Mouse (Mus musculus): Measurements from ENCODE around the gene Gtf2a1l. TPM values are rescaled to one million over a fixed set of nuclear protein-coding genes. Genes with fewer than 3 reads are reported as not detected.

The Gtf2a1l gene
- polyA plus RNA-seq, 1 experiment, result not detected

DNA sequence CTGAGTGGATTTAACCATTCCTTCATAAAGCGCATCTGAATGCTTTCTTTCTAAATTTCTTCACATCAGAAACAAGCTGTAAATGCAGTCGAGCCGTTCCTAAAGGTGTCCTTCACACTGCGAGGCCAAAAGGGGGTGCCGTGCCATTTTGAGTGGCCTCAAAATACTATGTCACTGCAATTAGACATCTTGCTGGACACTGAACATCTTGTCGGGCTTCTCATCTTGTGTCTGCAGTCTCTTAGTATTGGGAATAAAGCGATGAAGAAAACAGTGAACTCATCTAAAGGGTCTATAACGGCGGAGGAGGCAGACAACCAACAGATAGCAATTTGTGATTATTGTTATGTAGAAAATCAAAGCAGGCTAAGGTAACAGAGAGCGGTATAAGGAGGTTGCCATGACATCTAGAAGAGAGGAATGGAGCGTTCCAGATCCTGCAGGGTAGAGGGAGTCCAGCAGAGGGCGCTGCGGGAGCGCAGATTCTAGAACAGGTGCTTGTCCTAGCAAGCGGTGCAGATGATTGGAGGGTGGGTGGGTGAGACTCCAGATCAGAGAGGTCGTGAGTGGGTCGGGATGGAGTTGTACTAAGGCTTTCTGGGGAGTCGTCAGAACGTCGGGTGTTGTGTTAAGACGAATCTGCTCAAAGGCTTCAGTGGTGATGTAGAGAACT is 15.6 kb upstream of the Gtf2a1l start:
- DNase-seq (ENCODE audit: low read depth, low spot score), result no peak
- 20% methylated on average over 21 of the region's 21 CpGs for WGBS

DNA sequence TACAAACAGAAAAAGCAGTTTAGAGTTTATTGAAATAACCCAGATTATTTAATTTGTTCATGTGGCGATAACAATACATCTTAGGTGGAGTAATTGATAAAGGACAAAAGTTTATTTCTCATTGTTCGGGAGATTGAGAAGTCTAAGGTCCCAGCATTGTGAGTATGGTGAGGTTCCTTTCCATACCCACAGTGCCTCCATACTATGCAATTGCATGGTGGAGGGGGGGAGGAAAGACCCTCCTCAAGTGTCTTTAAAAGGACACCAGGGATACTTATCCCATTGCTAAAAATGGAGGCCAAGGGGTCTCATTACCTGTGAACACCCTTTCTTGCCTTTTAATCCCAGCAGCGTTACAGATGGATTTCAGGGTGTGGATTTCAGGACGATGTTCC is 15.1 kb upstream of the Gtf2a1l start:
- WGBS, result 76% methylated on average over 4 of the region's 4 CpGs
- DNase-seq (ENCODE audit: low read depth, low spot score), result no peak

DNA sequence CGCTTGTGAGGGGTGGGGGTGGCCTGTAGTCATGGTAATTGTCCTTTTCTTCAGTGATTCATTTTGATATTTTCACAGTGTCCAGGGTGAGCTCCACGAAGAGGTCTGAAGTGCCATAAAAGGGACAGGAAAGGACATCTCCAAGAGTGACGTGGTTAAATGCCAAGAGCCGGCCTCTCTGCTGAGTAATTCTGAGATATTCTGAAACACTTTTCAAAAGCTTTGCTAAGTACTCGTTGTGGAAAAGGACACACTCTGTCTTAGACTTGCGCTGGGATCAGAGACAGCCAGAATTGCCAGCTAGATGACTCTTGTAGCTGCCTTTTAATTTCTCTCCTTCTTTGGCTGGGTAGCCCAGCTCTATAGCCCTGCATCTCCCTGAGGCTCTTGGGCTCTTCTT is 9.9 kb upstream of the Gtf2a1l start:
- WGBS, result 64% methylated on average over 6 of the region's 6 CpGs
- DNase-seq (ENCODE audit: low read depth, low spot score), result no peak

DNA sequence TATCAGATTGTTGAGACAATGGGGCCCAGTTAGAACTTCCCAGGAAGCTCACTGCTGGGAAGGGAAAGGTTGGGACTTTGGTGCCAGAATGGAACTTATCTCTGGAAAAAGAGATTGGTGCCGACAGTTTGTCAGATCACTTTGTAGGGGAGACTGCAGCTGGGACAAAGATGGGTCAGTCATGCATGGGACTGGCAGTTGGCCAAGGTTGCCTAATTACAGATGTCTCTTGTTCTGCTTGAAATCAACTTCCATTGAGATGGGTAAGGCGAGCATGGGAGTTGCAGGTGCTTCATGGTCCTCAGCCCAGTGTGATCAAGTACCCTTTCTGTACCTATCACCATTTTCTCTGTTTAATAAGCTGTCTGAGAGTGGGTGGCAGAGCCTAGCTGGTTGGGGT is 2.4 kb upstream of the Gtf2a1l start:
- DNase-seq (ENCODE audit: low read depth, low spot score), result no peak
- 69% methylated on average over 2 of the region's 2 CpGs for WGBS

DNA sequence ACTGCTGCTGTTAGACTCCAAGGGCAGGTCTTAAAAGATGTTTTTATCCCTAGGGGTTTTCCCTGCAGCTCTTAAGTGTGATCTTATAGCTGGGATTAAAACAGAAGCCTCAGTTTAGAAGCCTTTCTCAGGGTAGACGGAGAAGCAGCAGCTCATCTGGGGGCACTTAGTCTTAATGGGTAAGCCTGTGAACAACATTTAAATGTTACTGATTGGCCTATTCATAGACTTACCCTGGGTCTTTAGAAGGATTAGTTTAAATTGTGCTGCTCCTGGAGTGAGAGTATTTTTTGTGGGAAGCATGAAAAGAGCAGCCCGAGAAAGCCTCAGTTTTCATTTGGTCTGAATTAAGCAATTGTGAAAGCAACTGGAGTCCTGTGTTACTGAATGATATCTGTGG is 1.5 kb downstream of the Gtf2a1l start:
- 81% methylated on average over 2 of the region's 2 CpGs for WGBS
- no peak for DNase-seq (ENCODE audit: low read depth, low spot score)

DNA sequence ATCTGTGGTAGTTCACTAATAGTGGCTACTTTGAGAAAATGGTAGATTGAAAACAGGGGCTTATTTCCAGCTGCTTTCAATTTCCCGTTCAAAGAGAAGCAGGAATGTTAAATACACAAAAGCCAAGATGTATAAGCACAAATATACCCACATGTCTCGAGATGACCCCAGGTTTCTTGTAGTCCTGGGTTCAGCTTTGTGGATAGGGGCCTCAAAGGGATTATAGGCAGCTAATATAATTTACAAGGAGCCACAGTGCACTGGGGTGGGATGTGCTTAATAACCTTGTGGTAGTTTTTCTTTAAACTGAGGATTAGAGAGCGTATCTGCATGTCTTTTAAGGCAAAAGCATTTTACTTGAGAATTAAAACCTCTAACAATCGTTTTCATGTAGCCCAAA is 2.3 kb downstream of the Gtf2a1l start:
- DNase-seq (ENCODE audit: low read depth, low spot score), result no peak
- WGBS, result 54% methylated on average over 4 of the region's 4 CpGs

DNA sequence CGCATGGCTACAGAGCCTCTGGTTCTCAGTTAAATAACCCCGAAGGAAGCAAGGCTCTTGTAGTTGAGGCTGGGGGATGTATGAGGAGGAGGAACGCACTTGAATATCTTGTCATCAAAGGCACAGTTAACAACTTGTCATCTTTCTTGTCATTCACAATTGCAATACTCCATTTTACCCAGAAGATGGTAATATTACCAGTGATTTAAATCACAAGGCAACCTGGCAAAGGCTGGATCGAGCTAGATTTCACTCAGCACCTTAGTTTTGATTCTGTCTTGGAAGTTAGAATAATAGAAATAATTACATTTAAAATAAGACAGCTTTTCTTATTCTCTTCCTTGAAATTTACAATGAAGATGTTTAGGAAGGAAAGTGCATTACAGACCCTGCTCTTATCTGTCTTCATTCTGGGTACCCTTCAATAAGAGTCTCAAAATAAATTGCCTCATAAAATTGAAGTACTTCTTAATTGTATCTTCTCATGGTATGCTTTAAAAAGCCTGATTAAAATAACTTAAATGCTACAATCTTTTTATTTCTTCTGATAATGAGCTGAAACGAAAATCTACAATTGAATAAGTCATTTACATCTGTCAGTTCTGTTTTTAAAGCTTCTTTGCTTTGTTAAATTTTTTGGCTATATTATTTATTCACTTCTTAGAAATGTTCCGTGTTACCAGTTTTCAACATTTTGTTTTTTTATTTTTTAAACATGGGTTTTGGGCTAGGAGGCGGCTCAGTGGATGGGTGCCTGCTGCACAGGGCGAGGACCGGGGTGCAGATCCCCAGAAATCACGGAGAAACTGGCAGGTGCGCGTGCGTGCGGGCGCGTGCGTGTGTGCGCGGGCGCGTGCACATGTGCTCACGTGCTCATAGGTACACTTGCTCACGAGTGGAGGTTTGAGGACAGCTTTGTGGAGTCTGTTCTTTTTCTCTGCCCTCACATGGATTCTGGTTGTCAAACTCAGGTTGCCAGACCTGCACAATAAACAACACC is 7.2 kb downstream of the Gtf2a1l start:
- DNase-seq (ENCODE audit: low read depth, low spot score), result no peak
- WGBS, result 87% methylated on average over 23 of the region's 23 CpGs

DNA sequence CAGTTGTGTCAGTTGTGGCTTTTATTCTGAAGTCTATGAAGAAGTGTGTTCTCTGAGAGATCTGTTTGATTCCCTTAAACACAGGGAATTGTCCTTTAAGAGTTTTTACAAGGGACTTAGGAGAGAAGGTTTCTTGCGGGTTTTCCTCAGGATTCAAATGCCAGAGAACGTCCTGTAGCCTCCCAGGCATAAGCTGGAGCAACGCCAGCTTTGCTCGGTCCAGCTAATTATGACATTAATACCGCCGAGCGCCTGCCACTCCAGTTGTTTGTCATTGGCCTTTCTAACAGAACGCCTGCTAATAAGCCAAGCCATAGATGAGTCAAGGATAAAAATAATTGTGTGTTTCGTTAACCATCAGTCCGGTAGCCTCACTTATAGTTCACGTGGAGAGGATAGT is 19.8 kb downstream of the Gtf2a1l start:
- WGBS, result 69% methylated on average over 11 of the region's 11 CpGs

DNA sequence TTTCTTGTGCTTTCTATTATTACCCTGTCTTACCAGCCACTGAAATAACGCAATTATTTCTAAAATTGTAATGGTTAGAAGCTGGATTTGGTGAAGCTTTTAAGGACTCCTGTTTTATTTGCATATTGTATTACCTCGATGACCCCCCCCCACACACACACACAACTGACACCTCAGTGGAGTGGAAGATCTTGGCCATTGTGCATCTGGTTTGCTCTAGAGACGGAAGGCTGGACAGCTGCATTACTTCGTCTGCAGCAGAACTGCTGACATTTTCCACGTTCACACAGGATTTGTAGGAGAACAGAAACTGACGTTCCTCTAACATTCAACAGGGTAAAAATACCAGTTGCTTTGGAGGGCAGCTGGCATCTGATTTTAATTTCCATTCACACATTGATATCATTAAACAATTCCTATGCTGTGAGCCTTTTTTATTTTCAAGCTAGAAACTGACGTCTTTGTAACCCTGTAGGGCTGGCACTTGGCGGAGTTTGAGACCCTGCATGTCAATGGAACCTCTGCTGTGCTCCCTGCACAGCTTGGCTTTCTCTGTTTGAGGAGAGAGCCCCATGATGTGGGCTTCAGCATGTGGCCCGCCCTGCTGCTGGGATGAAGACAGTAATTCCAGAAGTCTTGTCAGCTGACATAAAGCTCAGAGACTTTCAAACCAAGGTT is 28.3 kb downstream of the Gtf2a1l start:
- no peak for DNase-seq (ENCODE audit: low read depth, low spot score)
- 76% methylated on average over 9 of the region's 9 CpGs for WGBS

More for the DNA sequence above, 19.8 kb downstream of the Gtf2a1l start:
- no peak for DNase-seq (ENCODE audit: low read depth, low spot score)

DNA sequence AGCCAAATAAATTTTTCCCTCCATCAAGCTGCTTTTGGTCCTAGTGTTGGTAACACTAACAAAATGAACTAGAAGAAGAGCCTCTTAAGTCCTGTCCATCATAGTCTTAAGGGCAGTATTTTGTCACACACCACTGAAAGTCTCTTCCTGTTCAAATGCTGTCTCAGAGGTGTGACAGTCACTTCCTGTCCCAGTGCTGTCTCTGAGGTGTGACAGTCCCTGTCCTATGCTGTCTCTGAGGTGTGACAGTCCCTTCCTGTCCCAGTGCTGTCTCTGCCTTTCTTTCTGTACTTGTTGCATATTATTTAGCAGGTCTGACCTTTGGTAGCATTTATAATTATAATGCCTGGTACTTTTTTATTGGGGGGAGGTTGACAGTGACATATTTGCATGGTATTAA is 32.4 kb downstream of the Gtf2a1l start:
- DNase-seq (ENCODE audit: low read depth, low spot score), result no peak

DNA sequence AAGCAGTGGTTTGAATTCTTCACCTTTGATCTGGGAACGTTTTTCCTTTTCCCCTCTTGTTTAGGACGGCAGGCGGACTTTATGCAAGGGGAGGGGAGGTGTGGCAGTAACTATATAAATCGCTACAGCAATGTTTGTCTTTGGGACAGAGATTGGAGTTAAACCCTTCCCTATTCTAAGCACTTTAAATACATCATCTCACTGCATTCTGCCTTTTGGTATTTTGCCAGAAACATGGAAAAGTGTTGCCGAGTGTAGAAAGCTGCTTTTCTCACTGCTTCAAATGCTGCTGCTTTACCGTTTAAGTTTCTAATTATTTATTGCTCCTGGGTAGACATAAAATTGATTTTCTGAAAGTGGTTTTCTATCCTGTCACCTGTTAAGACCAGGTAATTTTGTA is 33.9 kb downstream of the Gtf2a1l start:
- 8% methylated on average over 6 of the region's 6 CpGs for WGBS
- no peak for DNase-seq (ENCODE audit: low read depth, low spot score)

DNA sequence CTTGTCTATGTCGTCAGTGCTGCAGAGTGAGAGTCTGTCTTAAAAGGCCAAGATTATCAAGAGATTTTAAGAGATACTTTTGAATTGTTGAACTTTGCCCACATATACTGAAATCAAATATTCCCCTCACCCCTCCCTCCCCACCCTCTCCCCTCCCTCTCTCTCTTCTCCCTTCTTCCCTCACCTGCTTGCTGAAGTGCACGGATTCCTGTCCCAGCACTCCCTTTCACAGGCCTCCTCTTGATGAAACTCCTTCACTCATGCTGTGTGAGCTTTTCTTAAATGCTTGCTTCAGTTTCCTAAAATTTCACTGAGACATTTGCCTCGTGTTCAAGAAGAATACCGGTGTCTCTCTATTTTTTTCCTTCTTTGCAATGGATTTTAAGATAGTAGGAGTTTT is 34.7 kb downstream of the Gtf2a1l start:
- DNase-seq (ENCODE audit: low read depth, low spot score), result no peak
- 30% methylated on average over 4 of the region's 4 CpGs for WGBS

DNA sequence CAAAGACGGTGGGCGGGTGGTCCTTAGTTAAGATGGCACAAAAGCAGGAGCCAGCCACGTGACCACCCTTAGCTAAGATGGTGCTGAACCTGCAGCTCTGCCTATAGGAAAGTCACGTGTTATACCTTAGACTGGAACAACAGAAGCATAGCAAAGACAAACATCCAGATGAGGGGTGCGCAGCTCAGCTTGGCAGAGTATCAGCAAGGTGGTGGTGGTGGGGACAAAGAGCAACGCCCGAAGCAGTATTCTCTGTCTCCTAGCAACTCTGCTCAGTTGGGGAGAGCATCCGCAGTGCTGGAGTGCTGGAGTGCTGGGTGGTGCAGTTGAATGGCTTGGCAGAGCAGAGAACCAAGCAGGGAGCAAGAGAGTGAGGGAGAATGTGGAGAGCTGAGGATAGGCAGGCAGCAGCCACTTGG is 37.8 kb downstream of the Gtf2a1l start:
- 41% methylated on average over 8 of the region's 8 CpGs for WGBS
- no peak for DNase-seq (ENCODE audit: low read depth, low spot score)

DNA sequence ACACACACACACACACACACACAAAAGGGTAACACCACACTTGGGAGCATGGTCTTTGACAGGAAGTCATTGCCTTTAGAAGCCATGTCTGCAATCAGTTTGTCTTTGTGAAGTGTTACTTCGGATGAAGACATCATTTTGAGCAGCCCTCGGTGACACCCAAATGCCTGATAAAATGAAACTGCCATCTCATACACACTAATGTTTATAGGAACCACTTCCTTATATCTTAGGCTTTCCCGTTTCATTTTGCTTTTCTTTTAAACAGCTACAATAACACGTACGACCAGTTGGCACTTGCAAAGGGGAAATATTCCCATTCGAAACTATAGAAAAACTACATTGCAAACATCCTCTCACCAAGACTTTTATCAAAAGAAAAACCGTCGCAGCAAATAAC is 81.2 kb downstream of the Gtf2a1l start:
- no peak for DNase-seq (ENCODE audit: low read depth, low spot score)
- WGBS, result 60% methylated on average over 8 of the region's 8 CpGs

DNA sequence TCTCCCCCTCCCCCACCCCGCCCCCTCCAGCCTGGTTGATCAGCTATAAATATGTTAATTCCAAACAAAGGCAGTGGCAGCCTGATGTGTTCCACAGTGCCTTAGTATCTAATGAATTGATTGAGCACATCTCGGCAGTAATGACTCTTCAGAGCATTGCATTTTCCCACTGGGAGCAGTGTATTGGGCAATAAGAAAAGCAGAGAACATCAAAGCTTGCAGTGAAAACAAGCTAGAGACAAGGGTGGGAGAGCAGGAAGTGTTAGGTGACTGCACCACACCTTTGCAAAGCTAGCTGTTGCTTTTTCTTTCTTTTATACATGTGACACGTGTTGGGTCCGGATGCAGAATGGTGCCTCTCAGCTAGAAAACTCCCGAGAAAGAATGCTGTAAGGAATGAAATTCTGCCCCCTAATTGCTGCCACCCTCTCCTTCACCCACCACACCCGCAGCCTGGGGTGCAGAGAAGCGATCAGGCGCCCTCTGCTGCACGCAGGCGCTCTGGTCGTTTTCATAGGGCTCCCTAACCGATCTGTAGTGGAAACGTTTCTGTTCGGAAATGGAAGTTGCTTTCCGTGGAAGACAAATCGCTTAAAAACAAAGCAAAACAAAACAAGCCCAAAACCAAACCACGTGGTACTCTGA is 84.5 kb downstream of the Gtf2a1l start:
- peak; percentile 13 for DNase-seq (ENCODE audit: low read depth, low spot score)
- WGBS, result 6% methylated on average over 17 of the region's 17 CpGs

DNA sequence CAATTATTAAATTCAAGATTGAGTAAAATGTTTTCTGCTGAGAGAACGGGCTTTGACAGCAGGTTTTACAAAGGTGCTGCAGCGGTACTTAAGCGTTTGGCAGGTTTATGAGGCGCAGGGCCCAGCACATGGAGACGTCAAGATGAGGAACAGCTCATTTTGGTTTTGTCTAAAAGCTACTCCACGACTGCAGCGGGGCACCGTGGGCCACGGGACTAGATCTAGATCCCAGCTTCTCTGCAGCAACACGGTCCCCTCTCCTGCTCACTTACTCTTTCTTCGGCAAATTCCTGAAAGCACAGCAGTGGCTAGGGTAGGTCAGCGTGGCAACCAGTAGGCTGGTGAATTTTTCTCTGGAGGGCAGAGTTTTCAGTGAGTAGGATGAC is 85.0 kb downstream of the Gtf2a1l start:
- 38% methylated on average over 12 of the region's 12 CpGs for WGBS
- no peak for DNase-seq (ENCODE audit: low read depth, low spot score)

DNA sequence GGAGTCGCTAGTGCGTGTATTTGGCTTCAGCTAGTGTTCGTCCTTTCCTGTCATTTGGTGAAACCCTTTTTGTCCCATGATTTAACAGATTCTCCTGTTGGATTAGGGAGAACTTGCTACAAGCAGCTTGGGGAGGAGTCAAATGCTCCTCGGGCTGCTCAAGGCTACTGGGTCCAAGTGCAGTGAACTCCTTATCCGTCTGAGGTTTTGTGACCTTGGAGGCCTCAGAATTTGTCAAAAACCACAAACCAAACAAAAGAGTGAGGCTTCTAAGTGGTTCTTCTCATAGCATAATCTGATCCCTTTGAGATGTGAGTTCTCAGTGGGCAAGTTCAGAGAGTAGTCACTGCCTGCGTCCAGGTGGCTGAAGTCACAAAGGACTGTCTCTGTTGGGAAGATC is 87.3 kb downstream of the Gtf2a1l start:
- 52% methylated on average over 6 of the region's 6 CpGs for WGBS
- DNase-seq (ENCODE audit: low read depth, low spot score), result no peak

DNA sequence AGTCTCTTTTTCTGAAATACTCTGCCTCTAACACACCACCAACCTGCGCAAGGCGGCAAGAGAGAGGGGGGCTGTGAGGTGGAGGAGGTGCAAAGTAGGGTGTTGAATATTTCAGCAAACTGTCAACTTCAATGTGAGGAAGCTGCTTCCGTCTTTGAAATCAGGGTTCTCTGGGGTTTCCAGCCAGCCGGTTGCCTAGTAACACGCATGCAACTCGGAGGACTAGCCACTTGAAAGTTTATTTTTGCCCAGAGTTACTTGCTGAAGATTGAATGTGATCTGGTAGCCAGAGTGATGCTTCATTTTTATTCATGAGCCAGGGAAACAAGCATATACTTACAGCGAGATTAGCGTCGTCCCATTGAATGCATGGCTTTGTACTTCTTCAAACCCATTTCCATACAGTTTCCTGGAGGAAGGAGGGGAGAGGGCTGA is 89.6 kb downstream of the Gtf2a1l start:
- WGBS, result 39% methylated on average over 9 of the region's 9 CpGs
- DNase-seq (ENCODE audit: low read depth, low spot score), result no peak

DNA sequence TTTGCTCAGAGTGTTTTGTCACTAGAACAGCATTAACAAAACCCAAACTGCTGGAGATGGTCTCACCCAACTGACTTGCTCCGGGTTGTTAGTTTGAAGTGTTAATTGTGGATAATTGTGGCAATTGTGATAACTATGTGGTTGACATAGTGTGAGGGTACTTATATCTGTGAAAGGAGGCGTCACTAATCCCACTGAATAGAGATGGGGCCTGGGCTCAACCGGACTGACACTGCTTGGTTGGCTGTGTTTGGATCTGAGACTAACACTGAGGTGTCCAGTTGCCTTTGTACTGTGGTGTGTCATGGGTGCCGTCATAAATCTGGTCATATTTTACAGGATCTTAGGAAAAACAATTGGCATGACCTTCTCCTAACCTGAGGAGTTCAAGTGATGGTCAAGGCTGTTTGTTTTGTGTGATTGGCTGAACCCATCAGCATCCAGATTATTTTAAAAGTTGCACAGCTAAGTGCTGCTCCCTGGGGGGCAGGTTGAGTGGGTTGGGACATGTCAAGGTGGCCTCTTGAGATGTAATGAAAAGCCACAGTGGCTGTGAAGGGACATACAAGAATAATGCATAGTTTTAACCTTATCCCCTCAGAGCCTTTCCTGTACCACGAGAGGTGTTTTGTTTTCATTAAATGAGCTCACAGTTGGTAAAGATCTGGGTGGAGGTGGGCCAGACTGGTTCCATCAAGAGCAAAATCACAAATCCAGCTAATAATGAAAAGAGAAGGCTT is 95.1 kb downstream of the Gtf2a1l start:
- no peak for DNase-seq (ENCODE audit: low read depth, low spot score)
- WGBS, result 59% methylated on average over 5 of the region's 5 CpGs
